Mouse (Mus musculus) lung, postnatal 14 days (tissue): ENCODE data around the gene Lce1a1.

Source experiments
- DNase-seq: peaks from one replicate; pipeline ENCODE4 v3.0.0; 2021

Lce1a1 gene

GRCm38 (mm10) chr3:92648207-92648606 is at the start of gene Lce1a1:
Lce1a1 (minus strand) TSS chr3:92648307.
- no peak for DNase-seq

- no peak for DNase-seq
Observed at GRCm38 (mm10) chr3:92694613-92695012, 46.5 kb upstream of the Lce1a1 start.

- DNase-seq = no peak
Observed at GRCm38 (mm10) chr3:92691688-92692087, 43.6 kb upstream of the Lce1a1 start.

GRCm38 (mm10) chr3:92689154-92689553 is 41.0 kb upstream of the Lce1a1 start:
- peak; percentile 8 for DNase-seq

GRCm38 (mm10) chr3:92687110-92687509 is 39.0 kb upstream of the Lce1a1 start, which contains the start of gene Lce1d:
Lce1d (minus strand) TSS chr3:92687210.
- no peak for DNase-seq

- DNase-seq = no peak
Observed at GRCm38 (mm10) chr3:92678947-92679346, 30.8 kb upstream of the Lce1a1 start, which contains the start of gene Lce1c. Lce1c (plus strand) TSS chr3:92679247.

GRCm38 (mm10) chr3:92670215-92670614 is 22.1 kb upstream of the Lce1a1 start, which contains the start of gene Lce1a2:
Lce1a2 (minus strand) TSS chr3:92670315.
- DNase-seq = no peak

GRCm38 (mm10) chr3:92656826-92657225 is 8.7 kb upstream of the Lce1a1 start, which contains the start of gene Lce1b:
Lce1b (minus strand) TSS chr3:92656926.
- no peak for DNase-seq

- no peak for DNase-seq
Observed at GRCm38 (mm10) chr3:92639854-92640253, 8.3 kb downstream of the Lce1a1 start.

- no peak for DNase-seq
Observed at GRCm38 (mm10) chr3:92638653-92638991, 9.5 kb downstream of the Lce1a1 start.

GRCm38 (mm10) chr3:92637745-92638652 is 10.1 kb downstream of the Lce1a1 start:
- DNase-seq = no peak

- no peak for DNase-seq
Observed at GRCm38 (mm10) chr3:92621560-92621959, 26.5 kb downstream of the Lce1a1 start, which contains the start of gene Lce6a. Lce6a (minus strand) TSS chr3:92621660.

- no peak for DNase-seq
Observed at GRCm38 (mm10) chr3:92609804-92610203, 38.3 kb downstream of the Lce1a1 start.

- no peak for DNase-seq
Observed at GRCm38 (mm10) chr3:92607392-92607791, 40.7 kb downstream of the Lce1a1 start, which contains the start of gene 2210017I01Rik. 2210017I01Rik (minus strand) TSS chr3:92607492.

- no peak for DNase-seq
Observed at GRCm38 (mm10) chr3:92602169-92602568, 45.9 kb downstream of the Lce1a1 start.

GRCm38 (mm10) chr3:92600456-92600855 is 47.7 kb downstream of the Lce1a1 start:
- no peak for DNase-seq

- no peak for DNase-seq
Observed at GRCm38 (mm10) chr3:92599973-92600372, 48.1 kb downstream of the Lce1a1 start.

- DNase-seq = no peak
Observed at GRCm38 (mm10) chr3:92598429-92598828, 49.7 kb downstream of the Lce1a1 start.
